Mouse (Mus musculus): ENCODE measurements around the gene Msrb1. TPM values are rescaled to one million over a fixed set of nuclear protein-coding genes. Genes with fewer than 3 reads are reported as not detected.

Msrb1 gene
- polyA plus RNA-seq, 1 experiment from 2014 or later: 24.9 TPM

- peak overlapping the region; percentile 79 for H3K4me2 ChIP-seq (ENCODE audit: low read depth, severe bottlenecking)
- H3K27ac ChIP-seq (replicated peaks; ENCODE audit: low read depth, low read length): peak overlapping the region; percentile 47
- no peaks in the 10 kb centered on the region for H3K9me3 ChIP-seq (ENCODE audit: control insufficient read depth, low read length)
- peak; percentile 30 for DNase-seq (ENCODE audit: low spot score)
- peaks cover 6% of the 10 kb centered on the region for H3K36me3 ChIP-seq (ENCODE audit: control insufficient read depth, insufficient read depth, low read length)
- H3K4me3 ChIP-seq (ENCODE audit: low read depth, low read length): peak overlapping the region; percentile 83
- H3K4me1 ChIP-seq (ENCODE audit: control insufficient read depth, insufficient read depth, low read length): peaks cover 9% of the 10 kb centered on the region; the same call in 1 of the 2 replicates
- H3K9ac ChIP-seq (ENCODE audit: low read length): peak overlapping the region; percentile 78
- no peaks in the 10 kb centered on the region for H3K27me3 ChIP-seq (ENCODE audit: control insufficient read depth, insufficient read depth, low read length)
- no peak for ATAC-seq (ENCODE audit: insufficient number of reproducible peaks, low FRiP score, low TSS enrichment, low read depth)
- WGBS: 4% methylated on average over 12 of the region's 12 CpGs
These were observed 13.1 kb upstream of the Msrb1 start for GRCm38 (mm10) chr17:24723122-24723880.

- peak overlapping the region; percentile 79 for H3K4me2 ChIP-seq (ENCODE audit: low read depth, severe bottlenecking)
- peak overlapping the region; percentile 78 for H3K9ac ChIP-seq (ENCODE audit: low read length)
- whole genome bisulfite sequencing: under 1% methylated on average over 15 of the region's 15 CpGs
- no peaks in the 10 kb centered on the region for H3K9me3 ChIP-seq (ENCODE audit: control insufficient read depth, low read length)
- peak overlapping the region; percentile 83 for H3K4me3 ChIP-seq (ENCODE audit: low read depth, low read length)
- DNase-seq (ENCODE audit: low spot score) (no peak), ATAC-seq (ENCODE audit: insufficient number of reproducible peaks, low FRiP score, low TSS enrichment, low read depth) (no peak)
- no peaks in the 10 kb centered on the region for H3K27me3 ChIP-seq (ENCODE audit: control insufficient read depth, insufficient read depth, low read length)
- H3K4me1 ChIP-seq (ENCODE audit: control insufficient read depth, insufficient read depth, low read length): peaks cover 9% of the 10 kb centered on the region; the same call in 1 of the 2 replicates
- H3K36me3 ChIP-seq (ENCODE audit: control insufficient read depth, insufficient read depth, low read length): peaks cover 6% of the 10 kb centered on the region
- H3K27ac ChIP-seq (replicated peaks; ENCODE audit: low read depth, low read length): peak overlapping the region; percentile 47
These were observed 12.6 kb upstream of the Msrb1 start for GRCm38 (mm10) chr17:24723881-24724180.

GRCm38 (mm10) chr17:24724184-24724583, 12.3 kb upstream of the Msrb1 start, which contains the start of gene Ndufb10:
Ndufb10 (minus strand) TSS chr17:24724478.
- Histone ChIP-seq H3K4me1 (ENCODE audit: control insufficient read depth, insufficient read depth, low read length) (peaks cover 9% of the 10 kb centered on the region; the same call in 1 of the 2 replicates), H3K27ac (replicated peaks; ENCODE audit: low read depth, low read length) (peak within 1 kb of the TSS; percentile 47), H3K27me3 (ENCODE audit: control insufficient read depth, insufficient read depth, low read length) (no peaks in the 10 kb centered on the region), H3K4me2 (ENCODE audit: low read depth, severe bottlenecking) (peak within 1 kb of the TSS; percentile 79), H3K36me3 (ENCODE audit: control insufficient read depth, insufficient read depth, low read length) (peaks cover 6% of the 10 kb centered on the region), H3K4me3 (ENCODE audit: low read depth, low read length) (peak within 1 kb of the TSS; percentile 83), H3K9me3 (ENCODE audit: control insufficient read depth, low read length) (no peaks in the 10 kb centered on the region), H3K9ac (ENCODE audit: low read length) (peak within 1 kb of the TSS; percentile 78)
- DNase-seq (ENCODE audit: low spot score): peak; percentile 99
- peak; percentile 67 for ATAC-seq (ENCODE audit: insufficient number of reproducible peaks, low FRiP score, low TSS enrichment, low read depth)
- under 1% methylated on average over 30 of the region's 30 CpGs for WGBS

GRCm38 (mm10) chr17:24725637-24726390, 10.6 kb upstream of the Msrb1 start:
- peaks cover 9% of the 10 kb centered on the region; the same call in 1 of the 2 replicates for H3K4me1 ChIP-seq (ENCODE audit: control insufficient read depth, insufficient read depth, low read length)
- no peak overlapping the region for H3K9ac ChIP-seq (ENCODE audit: low read length)
- H3K9me3 ChIP-seq (ENCODE audit: control insufficient read depth, low read length): no peaks in the 10 kb centered on the region
- ATAC-seq (ENCODE audit: insufficient number of reproducible peaks, low FRiP score, low TSS enrichment, low read depth): no peak
- no peak for DNase-seq (ENCODE audit: low spot score)
- H3K27me3 ChIP-seq (ENCODE audit: control insufficient read depth, insufficient read depth, low read length): no peaks in the 10 kb centered on the region
- H3K27ac ChIP-seq (replicated peaks; ENCODE audit: low read depth, low read length): no peak overlapping the region
- no peak overlapping the region for H3K4me2 ChIP-seq (ENCODE audit: low read depth, severe bottlenecking)
- WGBS: 66% methylated on average over 3 of the region's 3 CpGs
- H3K4me3 ChIP-seq (ENCODE audit: low read depth, low read length): no peak overlapping the region
- peaks cover 6% of the 10 kb centered on the region for H3K36me3 ChIP-seq (ENCODE audit: control insufficient read depth, insufficient read depth, low read length)

GRCm38 (mm10) chr17:24727618-24728017, 8.8 kb upstream of the Msrb1 start, which contains the start of gene Rpl3l:
Rpl3l (plus strand) TSS chr17:24727820.
- DNase-seq (ENCODE audit: low spot score) (no peak), ATAC-seq (ENCODE audit: insufficient number of reproducible peaks, low FRiP score, low TSS enrichment, low read depth) (no peak)
- peak within 1 kb of the TSS; percentile 14; the same call in 1 of the 2 replicates for H3K9ac ChIP-seq (ENCODE audit: low read length)
- H3K27ac ChIP-seq (replicated peaks; ENCODE audit: low read depth, low read length): no peak within 1 kb of the TSS
- no peaks in the 10 kb centered on the region for H3K9me3 ChIP-seq (ENCODE audit: control insufficient read depth, low read length)
- H3K4me2 ChIP-seq (ENCODE audit: low read depth, severe bottlenecking): no peak within 1 kb of the TSS
- 0 out of 2 replicates have a peak, but pooled peaks cover 6% of the 10 kb centered on the region for H3K4me1 ChIP-seq (ENCODE audit: control insufficient read depth, insufficient read depth, low read length)
- no peak within 1 kb of the TSS for H3K4me3 ChIP-seq (ENCODE audit: low read depth, low read length)
- H3K27me3 ChIP-seq (ENCODE audit: control insufficient read depth, insufficient read depth, low read length): no peaks in the 10 kb centered on the region
- WGBS: 62% methylated on average over 2 of the region's 2 CpGs
- no peaks in the 10 kb centered on the region for H3K36me3 ChIP-seq (ENCODE audit: control insufficient read depth, insufficient read depth, low read length)

- H3K9ac ChIP-seq (ENCODE audit: low read length): peak overlapping the region; percentile 14; the same call in 1 of the 2 replicates
- WGBS: 73% methylated on average over 17 of the region's 17 CpGs
- ATAC-seq (ENCODE audit: insufficient number of reproducible peaks, low FRiP score, low TSS enrichment, low read depth): no peak
These were observed 8.3 kb upstream of the Msrb1 start for GRCm38 (mm10) chr17:24728184-24728583.

GRCm38 (mm10) chr17:24729067-24729466, 7.4 kb upstream of the Msrb1 start:
- H3K36me3 ChIP-seq (ENCODE audit: control insufficient read depth, insufficient read depth, low read length): no peaks in the 10 kb centered on the region

More at GRCm38 (mm10) chr17:24728184-24728583, 8.3 kb upstream of the Msrb1 start:
- Histone ChIP-seq H3K9me3 (ENCODE audit: control insufficient read depth, low read length) (no peaks in the 10 kb centered on the region), H3K27me3 (ENCODE audit: control insufficient read depth, insufficient read depth, low read length) (no peaks in the 10 kb centered on the region), H3K4me1 (ENCODE audit: control insufficient read depth, insufficient read depth, low read length) (0 out of 2 replicates have a peak, but pooled peaks cover 2% of the 10 kb centered on the region), H3K36me3 (ENCODE audit: control insufficient read depth, insufficient read depth, low read length) (no peaks in the 10 kb centered on the region), H3K4me3 (ENCODE audit: low read depth, low read length) (no peak overlapping the region), H3K4me2 (ENCODE audit: low read depth, severe bottlenecking) (no peak overlapping the region), H3K27ac (replicated peaks; ENCODE audit: low read depth, low read length) (no peak overlapping the region)
- DNase-seq (ENCODE audit: low spot score): no peak

GRCm38 (mm10) chr17:24730787-24731186, 5.7 kb upstream of the Msrb1 start:
- H3K36me3 ChIP-seq (ENCODE audit: control insufficient read depth, insufficient read depth, low read length): no peaks in the 10 kb centered on the region
- H3K27ac ChIP-seq (replicated peaks; ENCODE audit: low read depth, low read length): no peak overlapping the region
- H3K4me3 ChIP-seq (ENCODE audit: low read depth, low read length): no peak overlapping the region
- no peaks in the 10 kb centered on the region for H3K27me3 ChIP-seq (ENCODE audit: control insufficient read depth, insufficient read depth, low read length)
- no peaks in the 10 kb centered on the region for H3K9me3 ChIP-seq (ENCODE audit: control insufficient read depth, low read length)
- no peak overlapping the region for H3K9ac ChIP-seq (ENCODE audit: low read length)
- no peak overlapping the region for H3K4me2 ChIP-seq (ENCODE audit: low read depth, severe bottlenecking)
- DNase-seq (ENCODE audit: low spot score) (no peak), ATAC-seq (ENCODE audit: insufficient number of reproducible peaks, low FRiP score, low TSS enrichment, low read depth) (no peak)
- WGBS: 83% methylated on average over 14 of the region's 14 CpGs
- H3K4me1 ChIP-seq (ENCODE audit: control insufficient read depth, insufficient read depth, low read length): 0 out of 2 replicates have a peak, but pooled peaks cover under 1% of the 10 kb centered on the region

More at GRCm38 (mm10) chr17:24729067-24729466, 7.4 kb upstream of the Msrb1 start:
- no peak overlapping the region for H3K4me3 ChIP-seq (ENCODE audit: low read depth, low read length)
- 88% methylated on average over 6 of the region's 6 CpGs for WGBS
- no peak overlapping the region for H3K9ac ChIP-seq (ENCODE audit: low read length)
- H3K27ac ChIP-seq (replicated peaks; ENCODE audit: low read depth, low read length): no peak overlapping the region
- no peak for ATAC-seq (ENCODE audit: insufficient number of reproducible peaks, low FRiP score, low TSS enrichment, low read depth)
- no peaks in the 10 kb centered on the region for H3K9me3 ChIP-seq (ENCODE audit: control insufficient read depth, low read length)
- no peak for DNase-seq (ENCODE audit: low spot score)
- no peaks in the 10 kb centered on the region for H3K27me3 ChIP-seq (ENCODE audit: control insufficient read depth, insufficient read depth, low read length)
- H3K4me1 ChIP-seq (ENCODE audit: control insufficient read depth, insufficient read depth, low read length): no peaks in the 10 kb centered on the region
- H3K4me2 ChIP-seq (ENCODE audit: low read depth, severe bottlenecking): no peak overlapping the region

Measured in limb, embryonic 11.5 days (tissue).